Mouse (Mus musculus) gastrocnemius, postnatal 36 days (tissue): ENCODE measurements around the gene Ube2u. TPM values are rescaled to one million over a fixed set of nuclear protein-coding genes. Genes with fewer than 3 reads are reported as not detected.
"Not testable (repeated sequence)": the region's sequence is repeated elsewhere in the genome, so short reads cannot be mapped to it uniquely, and the experiment has no call there.

Experiments
- DNase-seq, 2 experiments: peaks; one replicate each; pipeline ENCODE4 v3.0.0; 2022
- intact Hi-C: fragments of 180-260 bp; cut with DNase I; formaldehyde crosslinking; loops from one replicate; pipeline ENCODE4 v1.15.1; 2025
- long read RNA-seq, 2 experiments: library from polyadenylated mRNA; stranded (forward); transcript quantifications; one replicate each; pipeline ENCODE4 v2.0.0; 2021
- total RNA-seq, 2 experiments: library from RNA; stranded (reverse); gene quantifications; 2 replicates each; pipeline ENCODE4 v1.2.3; 2021

Ube2u gene
- total RNA-seq, result not detected
- long read RNA-seq, experiment 1, result 0 reads
- long read RNA-seq, experiment 2, result 0 reads

- no peak for DNase-seq
- intact Hi-C loops, result no loop called here
These were observed at the start of gene Ube2u for GRCm38 (mm10) chr4:100478592-100479321. Gene Ube2u, plus strand, starts transcription at chr4:100478849.

GRCm38 (mm10) chr4:100429371-100429900 is 49.2 kb upstream of the Ube2u start:
- intact Hi-C loops, result no loop called here
- DNase-seq, result peak in 1 of 2 experiments; percentile 23

- no peak for DNase-seq
- intact Hi-C loops, result no loop called here
These were observed 43.1 kb upstream of the Ube2u start for GRCm38 (mm10) chr4:100435281-100436168.

DNA sequence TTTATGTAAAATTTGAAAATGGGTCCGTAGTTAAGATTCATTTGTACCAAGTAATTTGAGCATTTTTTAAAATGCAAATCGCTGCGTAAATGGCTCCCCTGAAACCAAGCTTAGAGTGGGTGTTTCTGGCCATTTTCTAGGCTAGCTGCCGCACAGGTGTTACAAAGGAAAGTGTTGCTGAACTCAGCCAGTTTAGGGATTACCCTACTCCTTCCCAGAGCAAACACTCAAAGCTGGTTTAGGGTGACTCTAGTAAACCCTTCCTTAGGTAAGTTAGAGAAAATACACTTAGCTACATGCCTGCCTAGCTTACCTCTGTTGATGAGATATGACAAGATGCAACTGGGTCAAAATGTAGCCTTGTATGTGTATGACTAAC is 42.5 kb upstream of the Ube2u start:
- no peak for DNase-seq
- intact Hi-C loops, result no loop called here

GRCm38 (mm10) chr4:100446897-100447296 is 31.8 kb upstream of the Ube2u start:
- intact Hi-C loops, result no loop called here

DNA sequence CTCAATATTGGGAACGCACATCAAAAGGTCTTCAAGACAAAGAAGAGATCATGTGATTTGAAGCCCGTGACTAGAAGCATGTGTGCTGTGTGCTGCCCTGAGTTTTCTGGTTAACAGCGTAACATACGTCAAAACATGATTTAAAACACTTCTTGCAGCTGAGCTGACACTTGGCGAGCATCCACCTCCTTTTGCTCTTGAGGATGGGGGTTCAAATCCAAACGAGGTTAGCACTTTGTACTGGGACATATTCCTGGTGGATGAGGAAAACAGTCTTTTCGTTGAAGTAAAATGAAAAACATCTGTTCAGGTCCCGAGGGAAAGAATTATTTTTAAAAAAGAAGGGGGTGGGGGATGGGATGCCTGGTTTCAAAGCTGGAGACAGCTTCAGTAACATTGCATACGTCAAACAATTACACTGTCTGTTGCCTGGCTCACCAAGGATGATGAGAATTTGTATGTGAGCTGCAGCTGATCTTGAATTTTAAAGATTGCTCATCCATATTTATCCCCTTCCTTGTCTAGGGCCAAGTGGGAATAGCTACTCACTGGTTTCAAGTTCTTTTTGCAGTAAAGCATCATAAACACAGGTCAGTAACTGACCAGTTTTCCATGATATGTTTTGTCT is 16.0 kb upstream of the Ube2u start:
- peak; percentile 14 to 18 for DNase-seq

More at GRCm38 (mm10) chr4:100446897-100447296, 31.8 kb upstream of the Ube2u start:
- DNase-seq, result no peak

GRCm38 (mm10) chr4:100488447-100488846 is 9.8 kb downstream of the Ube2u start:
- intact Hi-C loops, result no loop called here
- no peak for DNase-seq

More for the DNA sequence above, 16.0 kb upstream of the Ube2u start:
- intact Hi-C loops, result no loop called here

DNA sequence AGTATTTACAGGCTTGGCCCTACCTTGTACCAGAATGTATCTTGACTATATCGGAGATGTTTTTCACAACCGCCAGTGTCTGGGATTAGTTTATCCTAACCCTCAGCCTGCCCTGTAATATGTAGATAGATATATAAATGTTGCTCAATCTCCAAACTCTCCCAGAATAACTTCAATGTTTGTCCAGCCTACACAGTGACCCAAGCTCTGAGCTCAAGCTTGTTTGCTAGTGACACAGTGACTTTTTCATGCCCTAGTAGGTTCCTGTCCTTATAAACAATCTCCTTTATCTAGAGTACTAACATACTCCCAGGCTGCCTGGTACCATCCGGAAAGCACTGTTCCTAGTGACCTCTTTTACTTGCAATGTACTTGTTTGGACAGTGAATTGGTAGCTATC is 16.5 kb downstream of the Ube2u start:
- intact Hi-C loops, result no loop called here
- DNase-seq, result no peak

DNA sequence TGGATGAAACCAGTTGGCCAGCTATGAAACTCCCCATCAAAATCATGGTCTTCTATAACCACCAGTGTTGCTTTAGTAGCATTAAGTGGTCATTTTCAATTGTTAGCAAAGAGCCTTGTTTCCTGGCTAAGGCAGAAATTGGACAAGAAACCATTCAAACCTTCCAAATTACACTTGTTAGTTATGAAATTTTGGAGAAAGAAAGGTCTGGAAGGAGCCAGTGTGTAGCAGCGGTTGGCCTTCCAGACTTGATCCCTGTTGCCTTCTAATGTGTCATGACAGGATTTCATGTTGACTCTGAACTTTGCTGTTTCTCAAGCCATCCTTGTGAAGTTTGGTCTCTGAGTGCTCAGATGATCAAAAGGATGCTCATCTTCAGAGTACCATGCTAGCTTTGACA is 17.9 kb downstream of the Ube2u start:
- DNase-seq, result no peak
- intact Hi-C loops, result no loop called here

- intact Hi-C loops, result no loop called here
- no peak for DNase-seq
These were observed 19.5 kb downstream of the Ube2u start for GRCm38 (mm10) chr4:100498192-100498591.

GRCm38 (mm10) chr4:100499037-100499601 is 20.5 kb downstream of the Ube2u start:
- intact Hi-C loops, result not testable (repeated sequence)

GRCm38 (mm10) chr4:100503337-100503736 is 24.7 kb downstream of the Ube2u start:
- no peak for DNase-seq
- intact Hi-C loops, result no loop called here

More at GRCm38 (mm10) chr4:100499037-100499601, 20.5 kb downstream of the Ube2u start:
- not testable (repeated sequence) for DNase-seq

DNA sequence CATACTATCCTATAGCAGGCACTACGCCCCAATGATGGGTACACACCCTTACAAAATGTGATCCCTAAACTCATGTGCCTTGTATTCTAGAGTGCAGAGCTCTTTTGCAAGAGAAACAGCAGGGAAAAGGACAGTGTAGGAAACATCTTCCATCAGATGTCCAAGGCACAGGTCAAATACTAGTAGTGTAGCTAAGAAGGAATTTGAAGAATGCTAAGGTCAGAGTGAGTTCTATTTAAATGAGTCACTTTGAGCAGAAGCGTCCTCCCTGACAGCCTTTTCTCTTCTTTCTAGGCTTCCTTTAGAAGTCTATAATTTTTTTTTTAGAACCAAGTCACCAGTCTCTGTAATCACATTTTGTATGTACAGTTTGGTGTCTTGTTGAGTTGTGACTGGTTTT is 39.0 kb downstream of the Ube2u start:
- DNase-seq, result no peak
- intact Hi-C loops, result no loop called here

DNA sequence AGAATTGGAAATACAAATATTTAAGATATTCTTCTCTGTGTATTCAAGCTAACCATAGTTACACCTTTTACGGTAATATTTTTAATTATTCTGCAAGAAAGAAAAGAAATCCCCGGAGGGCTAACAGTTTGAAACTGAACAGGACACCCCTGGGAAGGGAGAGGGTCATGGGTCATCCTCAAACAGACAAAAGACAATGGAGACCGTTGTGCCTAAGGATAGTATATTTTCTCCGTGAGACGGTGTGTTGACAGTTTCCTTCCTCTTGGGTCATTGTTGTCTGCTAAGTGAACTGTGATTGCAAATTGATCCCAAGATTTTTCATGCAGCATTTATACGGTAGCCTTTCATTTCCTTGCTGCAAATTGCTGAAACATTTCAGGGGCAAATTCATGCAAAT is 43.9 kb downstream of the Ube2u start:
- intact Hi-C loops, result no loop called here
- DNase-seq, result no peak

DNA sequence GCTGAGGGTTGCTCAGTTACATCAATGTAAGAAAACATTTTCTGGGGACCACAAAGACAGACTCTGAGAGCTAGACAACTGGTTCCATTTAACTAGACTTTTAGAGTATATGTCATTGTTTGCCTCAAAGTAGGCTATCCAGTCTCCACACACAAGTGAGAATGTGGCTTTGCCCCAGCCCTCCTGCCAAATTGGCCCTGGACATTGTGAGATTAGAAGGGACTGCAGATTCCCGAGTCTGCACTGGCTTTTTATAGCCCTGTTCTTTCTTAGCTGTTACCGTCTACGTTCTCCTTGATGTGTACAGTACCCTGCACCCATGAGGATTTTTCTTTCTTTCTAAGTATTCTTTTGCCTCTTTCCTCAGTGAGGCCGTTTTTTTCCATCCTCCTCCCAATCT is 46.1 kb downstream of the Ube2u start:
- no peak for DNase-seq
- intact Hi-C loops, result no loop called here

GRCm38 (mm10) chr4:100526296-100526695 is 47.6 kb downstream of the Ube2u start:
- intact Hi-C loops, result no loop called here

GRCm38 (mm10) chr4:100527086-100527485 is 48.4 kb downstream of the Ube2u start:
- intact Hi-C loops, result no loop called here
- DNase-seq, result no peak

More at GRCm38 (mm10) chr4:100526296-100526695, 47.6 kb downstream of the Ube2u start:
- DNase-seq, result no peak

GRCm38 (mm10) chr4:100527554-100528001 is 48.9 kb downstream of the Ube2u start:
- intact Hi-C loops, result no loop called here
- no peak for DNase-seq

DNA sequence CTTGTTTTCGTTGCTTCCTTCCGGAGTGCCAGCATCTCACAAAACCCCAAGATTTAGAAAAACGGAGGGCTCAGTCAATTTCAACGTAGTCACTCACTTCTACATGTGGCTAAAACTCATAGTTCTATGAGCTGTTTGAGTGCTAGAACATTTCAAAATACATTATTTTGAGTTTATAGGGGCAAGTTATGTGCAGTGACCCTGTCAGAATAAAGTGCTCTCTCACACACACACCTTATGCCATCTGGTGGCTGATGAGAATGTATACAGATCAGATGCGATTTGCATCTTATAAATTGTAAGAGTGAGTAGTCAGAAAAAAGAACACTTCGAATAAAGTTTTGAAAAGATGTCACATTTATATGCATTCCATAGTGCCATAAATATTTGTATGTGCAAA is 55.0 kb downstream of the Ube2u start:
- intact Hi-C loops, result loop anchor here (10.0 kb wide), 1 partner anchor 119 kb away; no protein-coding TSS in a partner anchor
- no peak for DNase-seq

DNA sequence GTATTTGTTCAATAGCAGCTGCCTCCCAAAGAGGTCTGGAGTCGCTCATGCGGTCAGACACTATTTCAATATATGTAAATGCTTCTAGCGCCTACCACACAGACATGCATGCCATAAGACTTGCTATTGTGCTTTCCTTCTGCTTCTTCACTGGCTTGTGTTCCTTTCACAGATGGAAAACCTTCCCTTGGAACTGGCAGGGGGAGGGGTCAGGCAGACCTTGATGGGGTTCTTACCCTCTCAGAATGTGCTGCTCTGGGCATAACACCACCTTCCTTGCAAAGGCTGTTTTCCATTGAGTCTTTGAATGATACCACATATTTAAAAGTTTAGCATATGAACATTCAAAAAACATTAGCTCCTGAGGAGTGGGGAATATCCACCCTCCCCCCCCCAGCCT is 56.3 kb downstream of the Ube2u start:
- intact Hi-C loops, result loop anchor here (5.0 to 10.0 kb wide), 3 partner anchors 120 to 508 kb away; partner anchors contain the start of gene Ror1
- DNase-seq, result no peak
